Mouse (Mus musculus) E14TG2a.4 (cell line): ENCODE data around the gene Srsf3.
"Not testable (repeated sequence)": the region's sequence is repeated elsewhere in the genome, so short reads cannot be mapped to it uniquely, and the experiment has no call there.

Source experiments
- H3K27me3 ChIP-seq: 2 replicates; pipeline ENCODE4 v1.6.1; 2014; ENCODE audit warnings: low read length, control low read depth; ENCODE audit not compliant: insufficient read depth
- H3K36me3 ChIP-seq: 2 replicates; pipeline ENCODE4 v1.6.1; 2014; ENCODE audit warnings: low read length, control low read depth; ENCODE audit not compliant: insufficient read depth
- H3K4me1 ChIP-seq: replicated peaks from 2 replicates; pipeline ENCODE4 v1.6.1; 2014; ENCODE audit warnings: low read depth, low read length, control low read depth
- H3K4me3 ChIP-seq: replicated peaks from 2 replicates; pipeline ENCODE4 v1.5.1; 2014; ENCODE audit warnings: mild to moderate bottlenecking, low read length
- H3K9me3 ChIP-seq: 2 replicates; pipeline ENCODE4 v1.6.1; 2014; ENCODE audit warnings: low read length, control low read depth
- CTCF ChIP-seq: conservative IDR thresholded peaks from 2 replicates; pipeline ENCODE4 v1.5.1; 2014; ENCODE audit warnings: low read length
- NANOG ChIP-seq: IDR thresholded peaks from 2 replicates; pipeline ENCODE4 v1.6.1; 2014; ENCODE audit warnings: borderline replicate concordance, low read length, mixed read lengths
- POU5F1 ChIP-seq: IDR thresholded peaks from 2 replicates; pipeline ENCODE4 v1.6.1; 2014; ENCODE audit warnings: low read length, borderline replicate concordance

Gene Srsf3

GRCm38 (mm10) chr17:29033569-29034061 is 1.2 kb downstream of the Srsf3 start:
- H3K4me1 ChIP-seq = peaks cover 57% of the 10 kb centered on the region
- H3K9me3 ChIP-seq = no peaks in the 10 kb centered on the region
- H3K4me3 ChIP-seq = peak overlapping the region; percentile 97
- no peaks in the 10 kb centered on the region for H3K27me3 ChIP-seq
- H3K36me3 ChIP-seq = peaks cover 53% of the 10 kb centered on the region
- TF ChIP-seq NANOG (no peak), CTCF (no peak), POU5F1 (no peak)

- peaks cover 60% of the 10 kb centered on the region for H3K36me3 ChIP-seq
- no peak for TF ChIP-seq NANOG
- TF ChIP-seq POU5F1 = no peak
- no peak for TF ChIP-seq CTCF
- no peaks in the 10 kb centered on the region for H3K9me3 ChIP-seq
- peak overlapping the region; percentile 97 for H3K4me3 ChIP-seq
- H3K27me3 ChIP-seq = no peaks in the 10 kb centered on the region
- H3K4me1 ChIP-seq = peaks cover 57% of the 10 kb centered on the region
Observed at GRCm38 (mm10) chr17:29034264-29034663, 1.8 kb downstream of the Srsf3 start.

- peaks cover 72% of the 10 kb centered on the region for H3K36me3 ChIP-seq
- no peaks in the 10 kb centered on the region for H3K27me3 ChIP-seq
- peak overlapping the region; percentile 97 for H3K4me3 ChIP-seq
- TF ChIP-seq CTCF (no peak), NANOG (no peak), POU5F1 (no peak)
- H3K9me3 ChIP-seq = no peaks in the 10 kb centered on the region
- peaks cover 57% of the 10 kb centered on the region for H3K4me1 ChIP-seq
Observed at GRCm38 (mm10) chr17:29035506-29035905, 3.1 kb downstream of the Srsf3 start.

- TF ChIP-seq NANOG (no peak), POU5F1 (no peak), CTCF (no peak)
- peak overlapping the region; percentile 97 for H3K4me3 ChIP-seq
- H3K27me3 ChIP-seq = no peaks in the 10 kb centered on the region
- H3K9me3 ChIP-seq = no peaks in the 10 kb centered on the region
- peaks cover 55% of the 10 kb centered on the region for H3K4me1 ChIP-seq
- peaks cover 99% of the 10 kb centered on the region for H3K36me3 ChIP-seq
Observed at GRCm38 (mm10) chr17:29039351-29039750, 6.9 kb downstream of the Srsf3 start.

GRCm38 (mm10) chr17:29041632-29042031 is 9.2 kb downstream of the Srsf3 start:
- peaks cover 61% of the 10 kb centered on the region for H3K4me1 ChIP-seq
- not testable (repeated sequence) for H3K27me3 ChIP-seq, H3K9me3 ChIP-seq, H3K4me3 ChIP-seq
- H3K36me3 ChIP-seq = peaks cover 97% of the 10 kb centered on the region

- Histone ChIP-seq H3K4me3 (no peak overlapping the region), H3K9me3 (no peaks in the 10 kb centered on the region), H3K27me3 (no peaks in the 10 kb centered on the region), H3K4me1 (peaks cover 52% of the 10 kb centered on the region), H3K36me3 (peaks cover 97% of the 10 kb centered on the region)
- TF ChIP-seq NANOG (no peak), POU5F1 (no peak), CTCF (no peak)
Observed at GRCm38 (mm10) chr17:29042569-29042968, 10.1 kb downstream of the Srsf3 start.

- H3K4me1 ChIP-seq = peaks cover 45% of the 10 kb centered on the region
- no peaks in the 10 kb centered on the region for H3K27me3 ChIP-seq
- no peak overlapping the region for H3K4me3 ChIP-seq
- no peaks in the 10 kb centered on the region for H3K9me3 ChIP-seq
- peaks cover 94% of the 10 kb centered on the region for H3K36me3 ChIP-seq
- TF ChIP-seq POU5F1 = no peak
- no peak for TF ChIP-seq NANOG
- TF ChIP-seq CTCF = no peak
Observed at GRCm38 (mm10) chr17:29043583-29043982, 11.2 kb downstream of the Srsf3 start.

- Histone ChIP-seq H3K4me3 (no peak overlapping the region), H3K27me3 (no peaks in the 10 kb centered on the region), H3K4me1 (peaks cover 45% of the 10 kb centered on the region), H3K36me3 (peaks cover 86% of the 10 kb centered on the region), H3K9me3 (no peaks in the 10 kb centered on the region)
- TF ChIP-seq CTCF (no peak), NANOG (no peak), POU5F1 (no peak)
Observed at GRCm38 (mm10) chr17:29044146-29044924, 11.9 kb downstream of the Srsf3 start.

GRCm38 (mm10) chr17:29044925-29045319 is 12.5 kb downstream of the Srsf3 start:
- TF ChIP-seq POU5F1 (no peak), CTCF (peak; percentile 97), NANOG (no peak)
- Histone ChIP-seq H3K36me3 (peaks cover 80% of the 10 kb centered on the region), H3K4me1 (peaks cover 46% of the 10 kb centered on the region), H3K4me3 (no peak overlapping the region), H3K27me3 (no peaks in the 10 kb centered on the region), H3K9me3 (no peaks in the 10 kb centered on the region)
